Mouse (Mus musculus): ENCODE data around the gene Katnb1.

Katnb1 gene

DNA sequence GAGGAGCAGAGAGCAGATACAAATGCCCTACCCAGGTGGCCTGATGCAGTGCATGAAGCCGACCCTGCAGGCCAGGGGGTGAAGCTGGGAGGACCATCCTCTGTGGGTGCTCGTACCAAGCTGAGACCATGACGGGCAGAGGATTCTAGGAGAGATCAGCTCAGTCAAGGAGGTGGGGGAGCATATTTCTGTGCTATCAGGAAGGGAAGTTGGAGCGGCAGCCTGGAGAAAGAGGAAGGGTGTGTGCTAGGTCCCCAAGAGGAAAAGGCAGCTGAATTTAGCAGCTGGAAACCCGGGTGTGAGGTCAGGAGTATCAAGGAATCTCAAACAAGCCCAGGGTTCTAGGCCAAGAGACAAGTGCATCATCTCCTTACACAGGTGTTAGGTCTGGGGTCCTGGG is 59.6 kb downstream of the Katnb1 start:
- no peak for DNase-seq (ENCODE audit: low spot score)

DNA sequence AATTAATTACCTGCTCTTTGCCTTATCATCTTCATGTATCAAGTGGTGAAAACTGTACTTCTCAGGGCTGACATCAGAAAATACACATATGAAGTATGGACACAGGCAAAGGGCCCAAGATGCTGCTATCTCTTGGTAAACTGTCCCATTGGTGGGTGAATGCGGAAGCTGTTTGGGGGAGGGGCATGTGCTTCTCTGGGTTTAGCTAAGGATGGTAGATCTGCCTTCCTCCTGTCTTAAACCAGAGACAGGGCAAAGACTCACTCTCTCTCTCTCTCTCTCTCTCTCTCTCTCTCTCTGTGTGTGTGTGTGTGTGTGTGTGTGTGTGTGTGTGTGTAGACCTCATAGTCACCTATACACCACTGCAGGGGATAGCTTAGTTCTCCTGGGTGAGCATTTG is 60.0 kb downstream of the Katnb1 start:
- DNase-seq (ENCODE audit: low spot score): no peak

DNA sequence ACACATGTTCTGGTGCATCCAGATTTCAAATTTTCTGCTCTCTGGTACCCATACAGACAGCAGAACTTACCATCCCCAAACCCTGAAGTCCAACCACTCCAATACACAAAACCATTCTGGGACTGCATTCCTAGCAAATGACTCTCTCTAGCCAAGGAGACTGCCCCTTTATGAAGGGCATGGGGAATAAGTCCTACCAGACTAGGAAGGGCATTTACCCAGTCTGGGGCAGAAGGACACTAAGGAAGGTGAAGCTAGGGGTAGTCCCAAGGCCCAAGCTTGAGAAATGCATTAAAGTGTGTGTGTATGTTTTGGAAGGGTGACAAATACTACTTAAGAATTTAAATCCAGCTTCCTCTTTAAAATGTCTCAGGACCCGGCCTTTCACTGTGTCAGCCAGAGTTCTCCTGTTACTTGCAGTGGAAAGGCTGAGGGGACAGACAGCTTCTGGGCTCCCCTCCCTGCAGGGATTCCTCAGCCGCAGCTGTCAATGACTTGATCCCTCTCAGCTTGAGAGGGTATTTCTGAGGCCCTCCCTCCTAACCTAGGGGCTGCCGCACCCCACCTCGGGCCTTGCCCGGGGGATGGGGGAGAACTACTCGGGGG is 60.6 kb downstream of the Katnb1 start:
- DNase-seq (ENCODE audit: low spot score): peak; percentile 37

DNA sequence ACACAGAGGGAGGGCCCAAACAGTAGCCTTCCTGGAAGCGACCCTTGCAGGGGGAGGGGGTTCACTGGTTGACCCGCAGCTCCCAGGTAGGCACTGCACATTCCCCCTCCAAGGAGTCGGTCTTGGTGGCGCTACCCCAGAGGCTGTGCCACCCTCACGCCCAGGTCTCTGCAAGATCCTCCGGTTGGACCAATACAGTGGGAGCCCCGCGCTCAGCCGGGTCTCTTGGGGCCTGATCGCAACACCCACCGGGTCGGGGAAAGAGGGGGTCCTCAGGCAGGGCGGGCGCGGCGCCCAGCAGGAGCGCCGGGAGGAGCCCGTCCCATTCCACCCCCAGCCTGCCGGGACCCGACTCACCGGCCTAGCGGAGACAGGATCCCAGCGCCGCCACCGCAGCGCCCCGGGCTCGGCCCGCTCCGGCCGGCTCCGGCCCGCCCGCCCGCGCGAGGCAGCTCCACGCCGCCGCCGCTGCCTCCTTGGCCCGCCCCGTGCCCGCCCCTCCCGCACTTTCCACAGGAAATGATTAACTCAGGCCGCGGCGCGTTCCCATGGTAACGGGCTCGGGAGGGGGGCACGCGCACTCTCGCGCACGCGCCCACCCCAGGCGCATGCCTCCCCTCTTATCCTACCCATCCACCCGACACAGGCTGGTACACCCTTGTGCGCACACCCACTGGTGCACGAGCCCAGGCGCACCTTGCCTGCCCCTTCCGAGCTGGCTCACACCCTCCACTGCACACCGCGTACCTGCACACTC is 61.3 kb downstream of the Katnb1 start:
- peak; percentile 67 for DNase-seq (ENCODE audit: low spot score)

DNA sequence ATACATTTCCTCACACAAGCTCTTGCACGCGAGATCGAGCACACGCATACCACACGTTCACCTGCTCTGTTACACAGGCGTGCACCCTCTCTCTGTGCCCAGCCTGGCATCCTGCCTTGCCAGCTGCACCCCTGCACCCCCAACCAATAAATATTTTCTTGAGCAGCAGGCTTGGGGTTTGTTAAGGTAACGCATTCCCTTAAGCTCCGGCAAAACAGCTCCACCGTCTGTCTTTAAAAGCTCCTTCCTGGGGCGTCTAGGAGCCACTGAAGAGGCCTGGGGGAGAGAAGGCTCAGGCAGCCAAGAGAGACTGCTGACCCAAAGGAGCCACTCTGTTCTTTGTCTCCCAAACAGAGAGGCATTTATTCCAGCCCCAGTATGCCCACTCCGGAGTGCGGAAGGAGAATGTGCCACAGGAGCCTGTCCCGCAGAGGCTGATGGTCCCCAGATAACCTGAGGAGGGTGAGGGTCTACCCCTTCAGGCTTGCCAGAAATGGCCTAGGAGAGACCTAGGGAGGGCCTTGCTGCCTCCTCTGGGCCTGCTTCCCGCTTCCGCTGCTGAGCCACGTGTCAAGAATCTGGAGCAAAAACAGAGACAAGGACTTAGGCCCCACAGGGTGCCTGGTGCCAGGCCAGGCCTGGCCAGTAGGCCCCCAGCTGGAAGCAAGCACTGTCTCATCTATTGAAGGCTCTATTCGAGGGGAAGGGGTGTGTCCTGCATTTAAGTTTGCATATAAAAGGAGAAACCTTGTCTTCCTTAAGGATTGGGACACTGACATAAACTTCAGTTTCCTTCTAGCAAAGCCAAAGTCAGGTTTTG is 62.2 kb downstream of the Katnb1 start:
- DNase-seq (ENCODE audit: low spot score): peak; percentile 39

DNA sequence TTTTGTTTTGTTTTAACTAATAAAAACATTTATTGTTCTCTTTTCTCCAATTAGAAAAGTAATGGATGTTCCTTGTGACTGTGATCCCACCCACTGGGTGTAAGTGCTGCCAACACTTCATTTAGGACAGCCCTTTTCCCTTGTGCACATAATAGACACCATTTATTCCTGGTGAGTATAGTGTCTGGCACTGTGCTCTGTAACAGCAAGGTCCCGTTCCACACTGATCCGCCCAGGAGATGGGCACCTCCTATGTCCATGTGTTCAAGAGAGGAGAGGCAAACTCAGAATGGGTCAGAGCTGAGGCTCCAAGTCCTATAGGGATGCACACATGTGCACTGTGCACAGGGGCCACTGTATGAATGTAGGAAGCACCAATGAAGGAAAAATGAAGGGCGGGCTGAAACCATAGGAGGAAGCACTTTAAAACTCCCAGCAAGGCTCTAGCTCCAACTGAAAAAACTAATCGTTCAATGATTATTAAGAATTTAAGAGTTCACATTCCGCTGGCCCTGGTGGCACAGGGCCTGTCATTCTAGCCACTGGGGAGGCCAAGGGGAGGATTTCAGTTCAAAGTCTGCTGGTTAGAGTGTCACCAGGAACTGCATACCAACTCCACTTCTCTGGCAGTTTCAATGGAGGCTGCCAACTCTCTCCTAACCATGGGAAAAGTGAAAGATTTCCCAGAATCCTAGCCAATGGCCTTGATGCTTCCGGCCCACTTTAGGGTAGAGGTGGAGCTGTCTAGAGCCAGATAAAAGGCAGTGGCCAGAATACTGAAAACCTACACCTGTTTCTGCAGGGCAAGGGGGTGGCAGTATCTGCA is 63.0 kb downstream of the Katnb1 start:
- DNase-seq (ENCODE audit: low spot score): no peak

DNA sequence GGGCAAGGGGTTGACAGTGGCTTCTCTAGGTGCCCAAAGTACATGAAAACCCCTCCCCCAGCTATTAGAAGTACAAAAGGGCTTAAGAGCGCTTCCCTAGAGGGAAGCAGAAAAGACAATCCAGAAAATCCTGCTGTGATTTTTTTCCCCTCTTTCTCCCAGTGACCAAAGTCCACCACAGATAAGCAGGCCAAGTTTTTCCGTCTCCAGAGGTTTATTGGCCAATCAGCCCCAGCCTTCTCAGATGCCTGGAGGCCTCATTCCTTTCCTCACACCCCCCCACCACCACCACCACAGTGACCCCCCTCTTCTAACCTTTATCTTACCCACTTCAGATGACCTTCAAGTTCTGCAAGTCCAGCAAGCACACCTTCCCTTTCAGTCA is 63.6 kb downstream of the Katnb1 start:
- DNase-seq (ENCODE audit: low spot score): no peak

DNA sequence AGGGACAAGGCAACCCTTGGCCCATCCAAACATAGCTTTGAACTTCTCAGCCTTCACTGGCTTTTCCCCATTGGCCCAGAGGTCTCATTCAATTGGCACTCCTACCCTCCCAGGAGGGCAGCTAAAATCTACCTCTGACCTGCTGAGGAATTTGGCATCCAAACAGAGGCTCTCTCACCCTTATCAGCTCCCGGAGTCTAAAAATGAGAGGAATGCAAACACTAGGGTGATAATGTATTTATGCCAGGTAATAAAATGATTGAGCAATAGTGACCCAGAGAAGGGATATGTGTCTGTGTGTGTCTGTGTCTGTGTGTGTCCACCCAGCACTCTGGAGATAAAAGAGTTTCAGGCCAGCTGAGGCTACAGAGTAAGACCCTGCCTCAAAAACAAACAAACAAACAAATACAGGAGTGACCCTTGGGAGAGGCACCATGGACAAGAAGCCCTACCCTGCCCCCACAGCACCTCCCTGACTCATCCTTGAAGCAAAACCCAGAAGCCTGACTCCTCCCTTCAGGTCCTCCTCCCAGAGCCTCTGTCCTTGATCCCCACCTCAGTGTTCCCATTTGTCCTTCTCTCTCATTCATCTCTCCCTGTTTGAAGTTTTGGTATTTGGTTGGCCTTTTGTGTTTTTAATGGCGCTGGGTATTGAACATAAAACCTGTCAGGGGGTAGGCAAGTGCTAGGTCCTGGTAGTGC is 65.2 kb downstream of the Katnb1 start:
- no peak for DNase-seq (ENCODE audit: low spot score)

DNA sequence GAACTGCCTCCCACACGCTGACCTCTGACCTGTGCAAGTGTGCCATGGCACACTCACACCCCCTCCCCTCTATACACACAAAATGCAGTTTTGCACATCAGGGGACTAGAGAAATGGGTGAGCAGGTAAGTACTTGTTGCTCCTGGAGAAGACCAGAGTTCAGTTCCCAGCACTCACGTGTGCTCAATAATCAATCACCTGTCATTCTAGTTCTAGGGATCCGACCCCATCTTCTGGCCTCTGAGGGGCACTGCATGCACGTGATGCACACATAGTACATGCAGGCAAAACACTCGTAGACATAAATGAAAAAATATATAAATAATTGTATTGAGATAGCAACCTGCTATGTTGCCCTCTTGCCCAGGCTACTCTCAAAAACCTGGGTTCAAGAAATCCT is 65.9 kb downstream of the Katnb1 start:
- no peak for DNase-seq (ENCODE audit: low spot score)

DNA sequence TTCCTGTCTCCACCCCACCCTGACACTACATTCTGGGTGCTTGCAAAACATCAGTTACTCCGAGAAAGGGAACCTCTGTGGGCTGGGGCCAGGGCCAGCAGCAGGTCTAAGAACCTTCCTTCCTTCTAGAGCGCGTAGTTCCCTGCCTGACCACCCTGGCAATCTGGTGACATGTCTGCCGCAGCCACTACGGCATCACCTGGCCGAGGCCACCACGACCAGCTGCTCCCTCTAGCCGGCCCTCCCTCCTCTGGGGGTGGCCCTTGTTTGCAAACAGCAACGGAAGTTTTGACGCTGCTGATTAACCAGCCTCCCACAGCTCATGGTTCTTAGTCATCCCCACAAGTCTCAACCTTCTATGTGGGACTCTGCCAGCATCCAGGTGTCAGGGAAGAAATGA is 68.4 kb downstream of the Katnb1 start:
- DNase-seq (ENCODE audit: low spot score): no peak

DNA sequence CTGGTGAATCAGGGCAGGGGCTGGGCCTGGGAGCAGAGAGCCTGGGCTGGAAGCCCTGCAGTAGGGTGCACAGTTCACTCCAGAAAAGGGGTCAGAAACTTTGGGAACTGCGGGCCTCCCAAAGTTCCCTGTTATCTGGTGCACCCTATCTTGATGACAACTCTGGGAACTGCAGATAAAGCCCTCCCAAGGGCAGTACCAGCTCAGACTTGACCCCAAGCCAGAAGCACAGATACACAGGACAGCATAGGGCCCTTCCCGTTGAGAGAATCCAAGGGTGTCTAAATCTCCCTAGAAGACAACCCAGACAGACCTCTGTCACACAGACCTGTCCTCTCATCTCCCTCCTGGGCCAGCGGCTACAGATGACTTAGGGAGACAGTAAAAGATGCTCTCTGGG is 69.6 kb downstream of the Katnb1 start:
- no peak for DNase-seq (ENCODE audit: low spot score)

Measured in retina, embryonic 14.5 days (tissue).